Mouse (Mus musculus): ENCODE measurements at regions not wholly inside any gene's neighbourhood (a gene's known extent, or its start where the extent isn't known, plus 50 kb on each side); places are given as distances from the start of the nearest gene placed in this dataset.

- TF ChIP-seq CTCF (IDR thresholded peaks at IDR 0.05; ENCODE audit: low read depth), result peak; percentile 55
- no peak for TF ChIP-seq EP300 (optimal IDR thresholded peaks at IDR 0.05)
Observed at GRCm38 (mm10) chr11:117048911-117049310, 66.1 kb upstream of the Sec14l1 start.

Measured in stomach, postnatal 0 days (tissue).